Mouse (Mus musculus) kidney, postnatal 4 days (tissue): ENCODE measurements around the gene Pex26.

ENCODE experiments used
- DNase-seq, 2 experiments: peaks; one replicate each; pipeline ENCODE4 v3.0.0; 2021; ENCODE audit warnings: mixed read lengths in 2 of 2

Gene Pex26

GRCm38 (mm10) chr6:121167381-121167975, 16.0 kb upstream of the Pex26 start:
- no peak for DNase-seq

- no peak for DNase-seq
Observed at GRCm38 (mm10) chr6:121171102-121171501, 12.4 kb upstream of the Pex26 start.

DNA sequence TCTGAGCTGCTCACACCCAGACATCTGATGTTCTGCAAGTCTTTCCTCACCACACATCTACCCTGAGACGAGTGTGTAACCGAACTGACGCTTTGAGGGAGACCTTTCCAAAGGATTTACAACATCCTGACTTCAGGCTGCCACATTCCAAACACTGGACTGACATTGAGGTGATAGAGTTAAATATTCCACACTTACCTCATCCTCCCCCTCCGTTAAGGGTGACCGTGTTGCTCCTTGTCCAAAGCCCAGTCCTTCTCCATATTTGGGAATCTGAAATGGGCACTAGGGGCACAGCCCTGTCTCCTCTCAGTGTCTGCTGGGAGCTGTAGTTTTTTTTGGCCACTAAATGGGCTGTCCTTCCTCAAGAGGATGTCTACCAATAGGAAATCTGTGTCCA, 10.0 kb upstream of the Pex26 start:
- DNase-seq: no peak

DNA sequence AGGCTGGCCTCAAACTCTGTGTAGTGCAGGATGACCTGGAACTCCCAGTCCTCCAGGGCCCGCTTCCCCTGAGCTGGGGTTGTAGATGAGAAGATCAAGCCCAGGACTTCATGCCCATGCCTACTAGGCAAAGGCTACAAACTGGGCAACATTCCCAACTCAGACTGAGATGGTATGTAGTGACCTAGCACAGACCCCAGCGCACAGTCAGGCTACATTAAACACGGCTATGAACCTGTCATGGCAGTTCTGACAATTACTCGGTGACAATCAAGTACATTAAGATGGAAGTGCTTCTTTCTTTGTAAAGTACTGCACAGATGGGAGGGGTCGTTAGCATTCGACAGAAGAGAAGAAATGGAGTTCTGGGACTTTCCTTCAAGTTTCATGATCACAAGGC, 8.7 kb upstream of the Pex26 start:
- DNase-seq: no peak

DNA sequence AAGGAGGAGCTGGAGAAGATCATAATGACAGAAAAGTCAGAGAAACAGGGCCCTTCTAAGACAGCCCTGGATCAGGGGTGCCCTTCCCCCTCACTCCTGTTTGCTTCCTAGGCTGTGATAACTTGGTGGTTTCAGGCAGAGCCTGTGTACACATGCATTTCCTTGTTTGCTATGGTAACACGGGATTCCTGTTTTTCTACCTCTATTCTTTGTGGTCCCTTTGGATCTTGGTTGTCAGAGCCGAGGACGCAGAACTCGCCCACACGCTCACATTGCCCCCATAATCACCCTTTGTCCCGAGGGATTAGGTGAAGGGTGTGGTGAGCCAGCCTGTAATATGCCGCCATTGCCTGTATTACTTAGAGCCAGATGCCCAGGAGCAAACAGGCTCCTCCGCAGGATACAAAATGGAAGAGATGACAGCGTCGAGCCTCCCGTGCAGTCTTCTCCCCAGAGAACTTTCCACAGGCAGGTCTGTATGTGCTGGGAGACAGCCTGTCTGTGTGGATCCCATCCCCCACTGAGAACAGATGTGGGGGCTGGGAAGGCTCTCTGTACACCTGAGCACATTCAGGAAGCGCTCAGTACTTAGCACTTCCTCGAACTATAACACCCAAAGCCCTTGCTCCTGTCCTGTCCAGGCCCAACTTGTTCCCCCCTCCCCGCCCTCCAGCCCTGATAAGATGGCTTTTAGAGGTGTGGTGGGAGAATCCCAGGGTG, 7.3 kb upstream of the Pex26 start:
- no peak for DNase-seq

- no peak for DNase-seq
Observed at GRCm38 (mm10) chr6:121176731-121177098, 6.8 kb upstream of the Pex26 start.

DNA sequence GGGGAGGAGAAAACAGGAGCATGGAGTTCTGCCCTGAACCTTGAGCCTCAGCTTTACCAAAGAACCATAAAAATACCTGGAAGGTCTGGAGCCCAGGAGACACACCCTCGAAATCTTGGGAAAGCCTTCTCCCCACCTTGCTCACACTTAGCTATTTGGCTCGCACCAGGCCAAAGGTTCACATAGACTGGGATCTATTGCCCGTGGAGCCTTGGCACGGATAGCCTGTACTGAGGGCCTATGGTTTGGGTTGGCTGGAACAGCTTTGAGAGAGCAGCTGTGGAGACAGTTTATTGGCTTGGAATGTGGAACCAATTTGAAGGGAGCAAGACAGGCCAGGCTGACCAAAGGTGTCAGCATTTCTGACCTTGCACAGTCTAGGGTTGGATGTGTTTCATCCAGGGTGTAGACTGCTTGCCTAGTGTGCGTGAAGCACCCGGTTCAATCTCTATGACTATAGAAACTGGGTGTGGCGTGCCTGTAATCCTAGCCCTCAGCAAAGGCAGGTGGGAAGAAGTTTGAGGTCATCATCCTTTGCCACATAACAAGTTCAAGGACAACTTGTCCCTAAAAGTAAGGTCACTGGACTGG, 6.3 kb upstream of the Pex26 start:
- DNase-seq: no peak

DNA sequence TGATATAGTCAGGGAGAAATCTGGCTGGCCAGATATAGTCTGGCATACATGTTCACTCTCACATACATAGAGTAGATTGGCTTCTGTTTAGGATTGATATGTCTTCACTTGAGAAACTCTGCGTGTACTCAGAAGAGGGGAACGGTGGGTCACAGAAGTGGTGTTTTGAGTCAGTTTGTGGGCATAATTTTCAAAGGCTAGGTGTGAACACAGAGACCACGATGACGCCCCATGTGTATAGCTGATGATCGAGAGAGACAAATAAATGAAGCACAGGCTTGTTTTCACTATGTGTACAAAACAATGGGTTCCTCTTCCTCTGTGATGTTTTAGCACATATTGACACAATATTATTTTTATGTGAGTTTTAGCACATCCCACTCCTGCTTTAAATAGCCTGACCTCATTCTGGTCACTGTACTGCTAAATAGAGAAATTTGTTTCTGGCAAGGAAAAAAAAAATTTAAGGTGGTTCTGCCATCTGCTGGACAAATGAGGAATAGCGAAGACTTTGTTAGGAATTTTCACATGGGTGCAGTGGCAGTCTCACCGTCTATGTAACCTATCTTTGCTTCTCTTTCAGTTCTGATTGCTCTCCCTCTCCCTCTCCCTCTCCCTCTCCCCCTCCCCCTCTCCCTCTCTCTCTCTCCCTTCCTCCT, 4.6 kb upstream of the Pex26 start:
- peak; percentile 56 to 60 for DNase-seq

GRCm38 (mm10) chr6:121179846-121180245, 3.6 kb upstream of the Pex26 start:
- DNase-seq: no peak

DNA sequence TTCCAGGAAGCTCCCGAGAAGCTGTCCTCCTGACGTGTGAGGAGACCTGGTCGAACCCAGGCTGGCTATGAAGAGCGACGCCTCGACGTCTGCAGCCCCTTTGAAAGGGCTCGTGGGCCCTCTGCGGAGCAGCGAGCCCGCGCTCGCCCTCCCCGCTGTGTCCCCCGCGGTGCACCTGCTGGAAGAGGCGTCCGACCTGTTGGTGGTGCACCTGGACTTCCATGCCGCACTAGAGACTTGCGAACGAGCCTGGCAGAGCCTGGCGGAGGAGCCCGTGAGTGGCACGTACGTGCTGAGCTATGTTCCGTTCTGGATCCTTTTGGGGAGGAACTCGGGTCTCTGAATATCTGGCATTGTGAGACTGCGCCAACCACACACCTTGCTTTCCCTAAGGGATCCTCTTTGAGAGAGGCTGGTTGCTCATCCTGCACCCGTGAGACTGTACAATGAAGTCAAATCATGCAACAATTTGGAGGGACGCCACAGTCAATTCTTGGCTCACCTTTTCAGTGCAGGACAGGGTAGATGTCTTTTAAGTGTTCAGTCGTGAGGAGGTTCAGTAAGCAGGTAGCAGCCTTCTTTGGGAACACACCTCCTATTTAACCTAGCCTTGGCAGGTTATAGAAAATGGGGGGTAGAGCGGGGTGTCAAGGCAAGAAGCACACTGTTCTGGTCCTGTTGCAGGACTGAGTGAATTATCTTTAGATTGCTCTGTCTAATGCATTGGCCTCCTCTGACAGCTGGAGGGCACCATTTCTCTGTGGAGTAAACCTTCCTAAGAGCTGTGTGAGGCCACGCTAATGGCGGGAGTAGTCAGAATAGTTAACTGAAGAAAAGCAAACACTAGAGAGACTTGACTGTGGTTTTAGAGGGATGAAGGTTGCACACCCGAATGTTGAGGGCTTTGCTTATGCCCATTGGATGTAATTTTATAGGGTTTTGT, 1.0 kb downstream of the Pex26 start:
- peak; percentile 66 to 79 for DNase-seq

DNA sequence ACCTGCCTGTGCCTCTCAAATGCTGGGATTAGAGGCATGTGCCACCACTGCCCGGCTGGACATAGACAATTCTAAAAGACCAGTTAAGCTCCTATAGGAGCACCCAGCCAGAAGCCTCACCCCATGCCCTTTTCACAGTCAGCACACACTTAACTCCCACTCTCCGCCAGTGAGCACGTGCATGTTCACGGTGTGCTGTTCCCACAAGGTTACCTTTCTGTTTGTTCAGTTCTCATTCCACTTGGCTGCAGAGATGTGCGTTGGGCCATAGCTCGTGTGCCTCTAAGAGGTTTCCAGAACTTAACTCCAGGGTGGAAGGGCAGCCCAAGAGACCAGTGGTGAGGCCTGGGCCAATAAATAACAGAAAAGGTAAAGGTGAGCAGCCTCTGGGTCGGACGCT, 1.8 kb downstream of the Pex26 start:
- no peak for DNase-seq

DNA sequence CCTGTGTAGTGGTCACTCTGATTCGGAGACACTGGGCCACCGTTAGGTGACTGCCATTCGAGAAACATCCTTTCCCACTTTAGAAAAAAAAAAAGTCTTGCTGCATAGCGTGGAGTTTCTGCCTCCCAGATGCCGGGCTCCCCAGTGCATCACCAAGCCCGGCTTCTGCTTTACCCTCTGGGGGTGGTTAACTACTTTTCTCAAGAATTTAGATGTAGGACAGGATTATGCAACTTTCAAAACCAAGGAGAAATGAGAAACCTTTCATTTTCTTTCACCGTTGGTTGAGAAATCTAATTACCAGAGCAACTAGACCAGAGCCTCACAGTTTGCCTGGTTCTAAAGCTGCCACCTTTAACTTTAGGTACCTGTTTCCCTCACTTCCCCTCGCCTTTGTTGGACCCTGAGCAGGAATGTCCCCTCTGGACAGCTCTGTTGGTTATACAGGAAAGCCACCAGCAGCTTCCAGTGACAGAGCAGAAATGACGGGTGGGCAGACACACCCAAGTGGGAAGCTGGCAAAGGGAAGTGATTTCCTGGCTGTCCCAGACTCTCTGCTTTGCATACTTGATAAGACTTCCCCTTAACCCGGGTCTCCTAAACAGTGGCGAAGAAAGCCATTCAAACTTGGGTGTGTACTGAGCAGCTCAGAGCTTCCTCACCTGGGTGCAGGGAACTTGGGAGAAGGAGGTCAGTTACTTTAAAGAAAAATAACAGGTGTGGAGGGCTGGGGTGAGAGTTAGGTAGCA, 8.0 kb downstream of the Pex26 start:
- no peak for DNase-seq

GRCm38 (mm10) chr6:121194061-121194955, 10.8 kb downstream of the Pex26 start:
- DNase-seq: no peak

- no peak for DNase-seq
Observed at GRCm38 (mm10) chr6:121194956-121195731, 11.7 kb downstream of the Pex26 start.

- DNase-seq: no peak
Observed at GRCm38 (mm10) chr6:121197807-121198365, 14.4 kb downstream of the Pex26 start.

- no peak for DNase-seq
Observed at GRCm38 (mm10) chr6:121200458-121200857, 17.0 kb downstream of the Pex26 start.

DNA sequence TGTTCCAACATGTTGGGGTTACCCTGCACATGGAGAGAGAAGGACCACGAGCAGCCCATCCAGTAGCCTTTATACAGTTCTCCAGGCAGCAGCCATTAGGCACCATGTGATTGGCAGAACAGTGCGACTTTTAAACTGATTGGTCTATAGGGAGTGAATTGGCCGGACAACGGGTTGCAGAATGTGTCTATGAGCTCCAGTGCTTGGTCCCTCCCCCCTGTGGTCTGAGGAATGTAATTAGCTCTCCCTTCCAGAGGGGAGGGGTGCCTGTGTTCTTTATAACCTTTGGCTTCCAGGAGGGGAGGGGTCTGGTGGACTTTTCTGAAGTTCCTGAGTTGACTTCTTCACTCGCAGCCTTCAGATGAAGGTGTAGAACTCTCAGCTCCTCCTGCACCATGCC, 18.6 kb downstream of the Pex26 start:
- no peak for DNase-seq

DNA sequence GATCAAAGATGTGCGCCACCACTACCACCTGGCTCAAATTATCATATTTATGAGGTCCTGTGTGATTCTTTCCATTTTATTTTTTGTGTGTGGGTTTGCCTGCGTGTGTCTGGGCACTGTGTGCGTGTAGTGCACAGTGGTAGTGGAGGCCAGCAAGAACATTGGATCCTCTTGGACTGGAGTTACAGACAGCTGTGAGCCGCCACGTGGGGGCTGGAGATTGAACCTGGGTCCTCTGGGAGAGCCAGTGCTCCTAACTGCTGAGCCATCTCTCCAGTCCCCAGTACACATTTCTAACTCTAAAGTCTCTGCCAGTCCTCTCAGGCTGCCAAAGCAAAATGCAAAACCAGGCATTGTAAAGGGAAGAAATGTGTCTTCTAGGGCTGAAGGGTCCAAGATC, 23.0 kb downstream of the Pex26 start:
- DNase-seq: no peak

DNA sequence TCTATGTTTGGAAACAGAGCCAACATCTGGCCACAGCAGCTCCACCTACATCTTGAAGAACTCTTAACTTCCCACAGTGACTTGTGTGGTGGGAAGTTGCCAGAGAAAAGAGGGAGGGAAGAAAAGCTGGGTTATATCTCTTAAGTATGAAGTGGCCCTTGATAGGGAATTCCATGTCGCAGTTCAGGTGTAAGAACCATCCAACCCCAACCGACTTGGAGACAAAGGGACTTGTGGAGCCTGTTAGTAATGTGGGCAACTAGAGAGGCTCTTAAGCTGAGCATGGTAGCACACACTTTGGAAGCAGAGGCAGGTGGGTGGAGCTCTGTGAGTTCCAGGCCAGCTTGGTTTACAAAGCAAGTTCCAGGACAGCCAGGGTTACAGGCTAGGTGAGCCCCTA, 26.1 kb downstream of the Pex26 start:
- no peak for DNase-seq
